Mouse (Mus musculus) brain, embryonic 14.5 days (tissue): ENCODE data around the gene Rapgef3.

Experiments
- CTCF ChIP-seq: fragments of 200-500 bp; IDR thresholded peaks from 2 replicates; pipeline ENCODE4 v1.5.1; 2012; ENCODE audit warnings: inconsistent platforms, mild to moderate bottlenecking, moderate library complexity, borderline replicate concordance; ENCODE audit not compliant: insufficient read depth, insufficient read length; ENCODE audit errors: extremely low read depth
- POLR2A ChIP-seq: fragments of 200-500 bp; IDR thresholded peaks from 2 replicates; pipeline ENCODE4 v1.6.1; 2012; ENCODE audit warnings: mild to moderate bottlenecking, inconsistent platforms, borderline replicate concordance; ENCODE audit not compliant: poor library complexity, insufficient read depth, insufficient read length, severe bottlenecking; ENCODE audit errors: extremely low read depth

DNA sequence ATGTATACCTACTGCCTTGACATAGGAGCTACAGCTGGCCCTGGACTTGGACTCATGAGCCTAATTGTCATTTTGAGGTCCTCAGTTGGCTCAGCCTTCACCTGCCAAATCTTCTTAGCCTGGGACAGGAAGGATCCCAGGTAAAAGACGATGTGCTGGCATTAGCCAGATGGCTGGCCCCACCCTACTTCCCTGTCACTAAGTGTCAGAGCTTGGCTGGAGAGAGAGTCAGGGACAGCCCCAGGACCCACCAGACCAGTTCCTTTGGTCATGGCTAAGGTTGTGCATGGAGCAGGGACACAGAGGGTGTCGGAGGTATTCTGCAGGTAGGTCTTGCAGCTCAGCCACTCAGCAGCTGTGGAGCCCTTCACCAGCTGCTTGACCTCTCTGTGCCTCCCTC is 3.2 kb downstream of the Rapgef3 start:
- TF ChIP-seq POLR2A = no peak
- TF ChIP-seq CTCF = no peak
